Mouse (Mus musculus): ENCODE data around the gene Skor1.

- no peak for TF ChIP-seq EP300 (IDR thresholded peaks at IDR 0.05; ENCODE audit: low read depth)
- TF ChIP-seq CTCF (IDR thresholded peaks at IDR 0.05; ENCODE audit: low read depth) = no peak
These were observed 1.5 kb downstream of the Skor1 start for GRCm38 (mm10) chr9:63147296-63147695.
